Mouse (Mus musculus): ENCODE measurements at regions not wholly inside any gene's neighbourhood (a gene's known extent, or its start where the extent isn't known, plus 50 kb on each side); places are given as distances from the start of the nearest gene placed in this dataset.
A peak's percentile ranks its signal among the peaks of the same experiment; 100 is the strongest.

DNA sequence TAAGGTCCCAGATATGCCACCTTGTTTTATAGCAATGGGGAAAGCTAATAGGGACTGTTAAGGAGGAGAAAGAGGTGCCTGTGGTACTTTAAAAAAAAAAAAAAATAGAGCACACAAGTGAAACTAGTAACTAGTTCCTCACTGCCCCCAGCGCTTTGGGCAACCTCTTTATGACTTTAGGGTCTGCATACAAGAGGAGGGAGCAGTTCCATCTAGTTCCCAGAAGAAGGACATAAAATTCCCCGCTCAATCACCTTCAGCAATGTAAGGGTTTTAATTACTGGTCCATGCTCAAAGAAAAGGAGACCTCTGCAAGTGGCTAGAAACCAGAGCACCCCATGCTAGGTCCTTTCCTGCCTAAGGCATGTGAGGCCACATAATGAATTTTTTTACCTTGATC is 95.8 kb upstream of the Tsc22d2 start:
- DNase-seq, result no peak

DNA sequence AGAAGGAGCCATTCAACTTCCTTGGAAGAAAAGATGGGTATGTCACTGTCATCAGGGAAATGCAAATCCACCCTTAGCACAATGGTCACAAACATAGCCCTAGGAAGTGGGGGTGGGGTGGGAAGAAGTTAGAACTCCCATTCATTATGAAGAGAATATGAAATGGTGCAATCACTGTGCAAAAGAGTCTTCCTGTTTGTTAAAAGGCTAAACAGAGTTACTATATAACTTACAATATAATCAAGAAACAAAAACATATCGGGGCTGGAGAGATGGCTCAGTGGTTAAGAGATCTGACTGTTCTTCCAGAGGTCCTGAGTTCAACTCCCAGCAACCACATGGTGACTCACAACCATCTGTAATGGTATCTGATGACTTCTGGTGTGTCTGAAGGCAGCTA is 95.1 kb upstream of the Tsc22d2 start:
- DNase-seq, result no peak

DNA sequence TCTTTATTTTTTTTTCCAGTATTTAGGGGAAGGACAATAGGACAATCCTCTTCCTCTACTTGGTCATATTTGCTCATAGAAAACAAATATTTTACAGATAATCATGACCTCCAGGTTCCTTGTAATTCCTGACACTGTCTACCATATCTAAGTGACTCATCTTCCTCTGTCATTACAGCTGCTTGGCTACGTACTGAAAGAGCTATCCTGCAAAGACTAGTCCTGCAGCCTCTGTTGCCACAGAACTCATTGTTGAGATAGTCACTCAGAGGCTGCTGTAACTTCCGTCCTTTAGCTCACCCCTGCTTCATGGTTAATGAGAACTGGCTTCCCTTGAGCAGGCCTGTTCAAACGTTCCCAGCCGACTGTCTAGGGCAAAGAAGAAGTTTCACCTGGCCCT is 93.7 kb upstream of the Tsc22d2 start:
- DNase-seq, result no peak

DNA sequence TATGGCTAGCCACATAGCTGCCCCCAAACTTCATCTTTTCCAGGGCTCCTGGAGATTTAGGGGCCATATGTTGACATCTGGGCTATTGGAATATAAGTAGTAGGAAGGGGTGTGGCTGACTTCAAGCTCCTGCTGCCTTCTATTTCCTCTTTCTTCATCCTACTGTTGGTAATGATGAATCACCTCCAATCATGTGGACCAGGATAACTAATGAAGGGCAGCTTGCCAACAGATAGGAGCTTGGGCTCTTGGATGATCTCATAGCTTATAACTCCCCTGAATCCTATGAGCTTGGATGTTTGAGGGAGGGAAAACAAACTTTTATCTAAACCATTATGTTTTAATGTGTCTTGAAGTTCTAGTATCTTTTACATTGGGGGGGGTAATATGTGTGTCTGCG is 92.2 kb upstream of the Tsc22d2 start:
- no peak for DNase-seq

DNA sequence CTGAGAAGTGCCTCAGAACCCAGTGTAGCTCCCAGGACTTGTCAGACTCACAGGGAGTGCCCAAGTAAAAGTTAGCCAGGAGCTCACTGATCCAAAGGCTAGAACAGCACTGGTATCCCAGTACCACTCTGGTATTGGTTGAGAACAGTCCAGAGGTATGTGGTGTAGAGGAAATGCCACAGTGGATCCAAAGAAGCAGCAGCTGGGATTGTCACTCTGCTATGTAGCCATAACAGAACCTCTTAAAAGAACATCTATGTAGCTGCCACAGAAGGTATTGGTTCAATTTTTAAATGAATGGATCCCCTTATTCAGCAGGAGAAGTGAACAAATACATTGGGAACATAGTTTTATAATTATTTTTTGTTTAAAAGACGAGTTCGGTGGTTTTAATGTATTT is 86.8 kb upstream of the Tsc22d2 start:
- DNase-seq, result no peak

DNA sequence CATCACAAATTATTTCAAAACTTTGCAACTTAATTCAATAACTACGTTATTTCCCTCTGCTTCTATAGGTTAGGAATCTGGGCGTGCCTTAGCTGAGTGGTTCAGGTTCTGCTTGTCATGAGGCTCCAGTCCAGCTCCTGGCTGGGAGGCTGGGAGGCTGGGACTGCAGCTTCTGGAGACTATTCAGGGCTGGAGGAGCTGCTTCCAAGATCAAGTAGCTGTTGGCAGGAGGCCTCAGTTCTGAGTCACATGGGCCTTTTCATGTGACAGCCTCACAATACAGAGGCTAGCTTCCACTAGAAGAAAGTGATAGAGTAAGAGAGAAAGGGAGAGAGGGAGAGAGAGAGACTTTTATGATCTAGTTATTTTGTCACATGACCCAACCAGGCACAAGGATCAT is 84.3 kb upstream of the Tsc22d2 start:
- peak; percentile 14 for DNase-seq

DNA sequence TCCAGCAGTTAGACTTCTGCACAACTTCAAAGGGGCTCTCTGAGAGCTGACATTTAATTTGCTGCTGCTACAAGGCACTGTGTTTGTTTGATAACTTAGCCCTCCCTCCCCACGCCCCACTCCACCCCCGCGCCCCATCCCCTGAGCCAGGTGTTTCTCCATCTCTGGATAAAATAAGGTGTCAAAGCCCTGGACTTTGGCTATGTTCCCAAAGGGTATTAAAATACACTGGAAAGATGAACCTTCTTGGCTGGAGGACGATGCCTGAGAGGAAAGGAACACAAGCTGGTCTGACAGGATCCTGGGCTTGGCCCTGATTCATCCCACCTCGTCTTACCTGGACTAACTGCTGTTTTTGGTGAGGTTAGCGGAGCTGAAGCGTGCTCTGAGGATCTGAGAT is 80.5 kb upstream of the Tsc22d2 start:
- no peak for DNase-seq

DNA sequence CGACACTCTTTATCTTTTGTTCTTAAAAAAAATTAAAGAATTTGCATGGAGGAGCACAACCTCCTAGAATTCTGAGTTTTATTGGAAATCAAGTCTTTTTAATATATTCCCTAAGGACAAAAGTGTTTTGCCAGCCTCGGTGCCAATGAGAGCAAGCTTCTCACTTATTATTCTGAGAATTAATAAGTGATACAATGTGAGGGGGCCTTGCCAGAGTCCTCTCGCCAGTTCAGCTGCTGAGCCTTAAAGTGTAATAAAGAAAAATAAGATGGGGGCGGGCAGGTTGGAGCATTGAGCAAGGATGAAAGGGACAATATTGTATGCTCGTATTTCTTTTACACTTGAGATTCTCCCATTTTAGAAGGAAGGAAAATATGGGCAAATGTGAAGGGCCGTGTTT is 79.2 kb upstream of the Tsc22d2 start:
- DNase-seq, result no peak

DNA sequence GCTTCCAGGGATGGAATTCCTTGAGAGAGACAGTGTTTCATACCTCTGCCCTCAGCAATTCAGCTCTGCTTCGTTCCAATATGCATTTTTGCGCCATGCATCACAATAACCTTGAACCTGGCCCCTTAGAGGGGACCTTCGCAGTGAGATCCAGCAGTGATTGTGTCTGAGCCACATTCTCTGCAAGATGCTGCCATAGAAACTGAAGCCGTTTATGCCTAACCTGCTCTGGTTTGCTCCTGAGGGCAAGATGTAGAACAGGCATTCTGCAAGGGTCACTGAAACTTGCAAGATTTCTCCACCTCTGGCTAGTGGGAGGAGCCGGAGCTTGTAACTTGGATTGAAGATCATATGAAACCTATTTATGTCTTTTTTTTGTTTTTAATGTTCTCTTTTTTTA is 78.4 kb upstream of the Tsc22d2 start:
- DNase-seq, result no peak

DNA sequence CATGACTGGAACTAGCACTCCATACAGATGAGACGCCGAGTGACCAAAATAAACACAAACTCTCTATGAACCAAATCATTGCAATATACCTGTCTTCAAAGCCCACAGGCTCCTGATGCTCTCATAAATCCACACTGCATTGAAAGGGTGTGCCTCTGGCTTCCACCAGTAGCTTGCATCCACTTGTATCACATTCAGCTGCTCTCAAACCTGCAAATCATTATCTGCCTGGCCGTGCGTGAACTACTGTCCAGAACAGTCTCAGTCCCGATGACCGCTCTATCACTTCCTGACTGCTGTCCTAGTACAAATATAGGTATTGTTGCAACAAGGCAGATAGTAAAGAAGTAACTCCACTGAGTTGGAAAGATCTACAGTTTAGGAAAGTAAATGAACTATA is 77.9 kb upstream of the Tsc22d2 start:
- DNase-seq, result no peak

DNA sequence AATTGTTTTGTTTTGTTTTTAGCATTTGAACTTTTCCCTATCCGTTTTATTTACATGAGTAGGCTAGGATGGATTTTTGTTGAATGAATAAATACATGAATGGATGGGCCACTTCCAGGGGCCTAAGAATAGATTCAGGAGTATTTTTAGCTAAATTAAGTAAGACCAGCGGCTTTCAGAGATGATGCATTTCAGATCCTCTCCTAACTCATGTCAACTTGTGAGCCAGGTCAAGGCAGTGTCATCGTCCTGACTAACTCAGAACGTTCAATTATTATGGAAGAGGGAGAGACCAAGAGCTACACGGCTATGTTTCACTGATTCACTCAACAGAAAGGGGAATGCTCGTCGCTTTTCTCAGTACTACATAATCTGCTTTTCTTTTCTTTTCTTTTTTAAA is 75.5 kb upstream of the Tsc22d2 start:
- DNase-seq, result no peak

DNA sequence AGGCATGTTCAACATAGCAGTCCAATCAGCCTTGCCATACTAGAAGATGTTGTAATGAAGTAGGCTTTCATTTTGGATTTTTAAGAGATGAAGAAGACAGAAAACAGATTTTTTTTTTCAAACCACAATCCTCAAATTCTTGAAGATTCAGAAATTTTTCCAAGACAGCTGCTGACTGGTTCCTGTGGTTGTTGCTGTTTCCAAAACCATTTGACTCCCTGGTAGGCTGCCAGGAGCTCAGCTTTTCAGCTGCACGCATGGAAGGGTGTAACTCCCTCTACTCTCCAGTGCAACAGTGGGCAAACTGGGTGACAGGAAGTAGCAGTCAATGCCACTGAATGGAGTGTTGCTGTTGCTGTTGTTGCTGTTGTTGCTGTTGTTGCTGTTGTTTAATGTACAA is 72.4 kb upstream of the Tsc22d2 start:
- no peak for DNase-seq

DNA sequence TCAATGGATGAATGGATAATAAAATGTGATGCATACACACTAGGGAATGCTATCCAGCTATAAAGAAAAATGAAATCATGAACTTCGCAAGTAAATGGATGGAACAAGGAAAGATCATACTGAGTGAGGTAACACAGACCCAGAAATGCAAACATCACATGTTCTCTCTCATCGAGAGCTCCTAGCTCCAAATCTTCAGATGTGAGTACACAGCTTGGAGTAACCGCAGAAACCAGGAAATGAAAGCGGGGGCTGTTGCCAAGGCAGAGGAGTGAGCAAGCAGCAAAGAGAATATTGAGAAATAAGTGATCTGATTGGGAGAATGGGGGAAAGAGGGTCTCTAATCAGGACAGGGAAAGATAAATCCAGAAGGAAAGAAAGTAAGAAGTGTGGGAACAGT is 52.0 kb upstream of the Tsc22d2 start:
- DNase-seq, result no peak

DNA sequence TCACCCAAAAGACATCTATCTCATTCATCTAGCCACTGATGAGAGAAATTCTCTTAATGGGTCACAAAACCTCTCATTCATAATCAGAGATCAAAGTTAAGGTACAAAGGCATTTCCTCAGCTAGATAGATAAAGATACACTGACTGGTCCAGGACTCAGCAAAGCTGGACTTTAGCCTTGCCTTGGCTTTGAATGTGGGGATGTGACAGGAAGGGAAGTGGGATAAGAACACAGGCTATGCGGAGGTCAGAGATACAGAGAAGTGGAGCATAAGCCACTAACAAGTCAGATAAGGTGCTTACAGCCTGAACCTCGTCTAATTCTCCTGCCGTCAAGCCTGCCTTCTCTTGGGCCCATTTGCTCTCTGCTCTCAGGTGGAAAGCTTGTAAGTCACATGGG is 50.0 kb upstream of the Tsc22d2 start:
- no peak for DNase-seq

All from right cerebral cortex, postnatal 4 days (tissue).